Mouse (Mus musculus): ENCODE results near the gene Vstm4.

Gene Vstm4

GRCm38 (mm10) chr14:32934064-32934463 is 77.5 kb downstream of the Vstm4 start:
- DNase-seq (ENCODE audit: inconsistent age in 2 of 2, low spot score in 1 of 2), result no peak

- DNase-seq (ENCODE audit: inconsistent age in 2 of 2, low spot score in 1 of 2), result no peak
These were observed 82.7 kb downstream of the Vstm4 start for GRCm38 (mm10) chr14:32939217-32939616.

- DNase-seq (ENCODE audit: inconsistent age in 2 of 2, low spot score in 1 of 2), result no peak
These were observed 91.0 kb downstream of the Vstm4 start for GRCm38 (mm10) chr14:32947512-32947911.

- peak; percentile 8 to 38 for DNase-seq (ENCODE audit: inconsistent age in 2 of 2, low spot score in 1 of 2)
These were observed 94.1 kb downstream of the Vstm4 start for GRCm38 (mm10) chr14:32950312-32951301.

GRCm38 (mm10) chr14:32956486-32956885 is 99.9 kb downstream of the Vstm4 start:
- no peak for DNase-seq (ENCODE audit: inconsistent age in 2 of 2, low spot score in 1 of 2)

- DNase-seq (ENCODE audit: inconsistent age in 2 of 2, low spot score in 1 of 2), result no peak
These were observed 102.1 kb downstream of the Vstm4 start for GRCm38 (mm10) chr14:32958671-32959070.

- DNase-seq (ENCODE audit: inconsistent age in 2 of 2, low spot score in 1 of 2), result peak; percentile 63 to 86
These were observed 103.9 kb downstream of the Vstm4 start for GRCm38 (mm10) chr14:32960481-32960880.

- DNase-seq (ENCODE audit: inconsistent age in 2 of 2, low spot score in 1 of 2), result no peak
These were observed 108.2 kb downstream of the Vstm4 start for GRCm38 (mm10) chr14:32964742-32965141.

GRCm38 (mm10) chr14:32970700-32971099 is 114.1 kb downstream of the Vstm4 start:
- DNase-seq (ENCODE audit: inconsistent age in 2 of 2, low spot score in 1 of 2), result no peak

GRCm38 (mm10) chr14:32984176-32984738 is 127.7 kb downstream of the Vstm4 start:
- DNase-seq (ENCODE audit: inconsistent age in 2 of 2, low spot score in 1 of 2), result no peak

GRCm38 (mm10) chr14:32986659-32987058 is 130.1 kb downstream of the Vstm4 start:
- DNase-seq (ENCODE audit: inconsistent age in 2 of 2, low spot score in 1 of 2), result no peak
